Mouse (Mus musculus): ENCODE data around the gene Itga9.

GRCm38 (mm10) chr9:118936071-118936470 is 329.6 kb downstream of the Itga9 start:
- TF ChIP-seq CTCF (IDR thresholded peaks at IDR 0.05; ENCODE audit: low read depth, low read length) = no peak
- no peak for TF ChIP-seq POLR2A (IDR thresholded peaks at IDR 0.05; ENCODE audit: extremely low read depth, insufficient read depth, low read length)

All from liver, adult 2 months (tissue).